Mouse (Mus musculus) neural tube, embryonic 11.5 days (tissue): ENCODE data around the gene Zfp458. TPM values are rescaled to one million over a fixed set of nuclear protein-coding genes. Genes with fewer than 3 reads are reported as not detected.
"Not testable (repeated sequence)": the region's sequence is repeated elsewhere in the genome, so short reads cannot be mapped to it uniquely, and the experiment has no call there.

Source experiments
- ATAC-seq: fragments of 200-750 bp; cut with Nextera tagmentation; 2 replicates; pipeline ENCODE4 v1.8.0; 2017; ENCODE audit warnings: moderate number of reproducible peaks, mild to moderate bottlenecking, moderate TSS enrichment, moderate library complexity; ENCODE audit not compliant: insufficient read depth, low FRiP score, low TSS enrichment
- DNase-seq: peaks from one replicate; pipeline ENCODE4 v3.0.0-alpha.2; 2015; ENCODE audit warnings: low spot score
- H3K27ac ChIP-seq: fragments of 300-500 bp; sonication (generic); 2 replicates; pipeline ENCODE4 v1.5.1; 2014; ENCODE audit warnings: low read depth, mild to moderate bottlenecking, low read length
- H3K27me3 ChIP-seq: fragments of 300-500 bp; sonication (generic); 2 replicates; pipeline ENCODE4 v1.6.1; 2014; ENCODE audit warnings: mild to moderate bottlenecking, low read length, mixed read lengths; ENCODE audit not compliant: control insufficient read depth, insufficient read depth
- H3K36me3 ChIP-seq: fragments of 300-500 bp; sonication (generic); 2 replicates; pipeline ENCODE4 v1.6.1; 2014; ENCODE audit warnings: mild to moderate bottlenecking, low read length, moderate library complexity, mixed read lengths; ENCODE audit not compliant: control insufficient read depth, insufficient read depth
- H3K4me1 ChIP-seq: fragments of 300-500 bp; sonication (generic); 2 replicates; pipeline ENCODE4 v1.6.1; 2014; ENCODE audit warnings: low read length, mixed read lengths; ENCODE audit not compliant: control insufficient read depth, insufficient read depth
- H3K4me2 ChIP-seq: fragments of 300-500 bp; sonication (generic); 2 replicates; pipeline ENCODE4 v1.6.1; 2014; ENCODE audit warnings: low read depth, mild to moderate bottlenecking, moderate library complexity
- H3K4me3 ChIP-seq: fragments of 300-500 bp; sonication (generic); 2 replicates; pipeline ENCODE4 v1.5.1; 2014; ENCODE audit warnings: low read depth, low read length
- H3K9ac ChIP-seq: fragments of 300-500 bp; sonication (generic); 2 replicates; pipeline ENCODE4 v1.6.1; 2014; ENCODE audit warnings: mild to moderate bottlenecking, low read length
- H3K9me3 ChIP-seq: fragments of 300-500 bp; sonication (generic); 2 replicates; pipeline ENCODE4 v1.6.1; 2016; ENCODE audit warnings: low read length; ENCODE audit not compliant: control insufficient read depth
- WGBS: fragments of 180-500 bp; shearing (Covaris S2); extraction: QIAGEN DNeasy Blood & Tissue Kit; methylation state at CpG from one replicate; pipeline ENCODE4 v1.1.7; 2014; 5-methylcytosine and 5-hydroxymethylcytosine counted together
- polyA plus RNA-seq: library from polyadenylated mRNA; unstranded; fragments of >200 nt; fragmentation: Nextera tagmentation; extraction: Ambion mirVana; gene quantifications from 2 replicates; pipeline ENCODE4 v1.2.1, GENCODE M21; 2014

The Zfp458 gene
- 1.9 and 4.0 TPM in 2 replicates for polyA plus RNA-seq

DNA sequence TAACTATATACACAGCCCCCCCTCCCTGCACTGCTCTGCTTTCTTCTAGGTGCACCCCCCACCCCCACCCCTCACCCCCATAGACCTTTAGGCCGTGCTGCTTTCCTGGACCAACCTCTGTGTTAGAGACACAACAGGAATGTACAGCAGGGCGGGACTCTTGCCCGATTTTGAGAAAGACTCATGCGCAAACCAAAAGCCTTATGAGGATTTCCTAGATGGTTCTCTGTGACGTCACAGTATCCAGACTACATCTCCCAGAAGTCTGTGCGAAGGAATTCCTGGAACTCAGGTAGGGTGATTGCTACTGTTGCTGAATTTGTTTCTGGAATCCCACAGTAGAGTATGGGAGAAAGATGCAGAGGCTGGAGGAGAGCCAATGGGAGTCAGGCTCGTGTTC, at the start of gene Zfp458:
Gene Zfp458 (minus strand): TSS at position 153 of the 400 bp plus-strand sequence.
- WGBS: 52% methylated on average over 7 of the region's 7 CpGs
- Histone ChIP-seq H3K27ac (no peak within 1 kb of the TSS), H3K9me3 (no peaks in the 10 kb centered on the region), H3K9ac (no peak within 1 kb of the TSS), H3K27me3 (no peaks in the 10 kb centered on the region), H3K4me3 (no peak within 1 kb of the TSS), H3K4me1 (no peaks in the 10 kb centered on the region), H3K4me2 (no peak within 1 kb of the TSS), H3K36me3 (no peaks in the 10 kb centered on the region)
- DNase-seq (no peak), ATAC-seq (no peak)

DNA sequence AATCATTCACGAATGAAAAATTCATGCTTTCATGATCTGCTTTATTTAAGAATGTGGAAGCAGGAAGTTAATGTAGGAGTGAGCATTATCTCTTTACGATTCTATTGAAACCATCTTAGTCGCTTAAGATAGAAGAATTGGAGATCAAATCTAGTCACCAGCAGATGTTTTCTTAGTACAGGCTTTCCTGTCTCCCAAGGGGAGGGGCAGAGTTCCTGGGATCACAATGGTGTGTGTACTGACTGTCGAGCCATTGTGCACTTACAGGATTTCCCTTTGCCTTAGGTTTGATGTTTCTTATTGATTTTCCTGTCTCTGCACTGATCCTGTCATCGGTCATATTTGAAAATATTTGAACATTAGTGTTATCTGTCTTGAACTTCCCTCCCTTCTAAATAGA, 28.5 kb upstream of the Zfp458 start:
- no peak overlapping the region for H3K9ac ChIP-seq
- no peaks in the 10 kb centered on the region for H3K27me3 ChIP-seq
- no peak overlapping the region for H3K27ac ChIP-seq
- peak; percentile 62 for ATAC-seq
- H3K4me3 ChIP-seq: peak overlapping the region; percentile 76
- no peak for DNase-seq
- no peaks in the 10 kb centered on the region for H3K36me3 ChIP-seq
- no peaks in the 10 kb centered on the region for H3K4me1 ChIP-seq
- H3K4me2 ChIP-seq: peak overlapping the region; percentile 77
- 33% methylated on average over 5 of the region's 5 CpGs for WGBS
- H3K9me3 ChIP-seq: no peaks in the 10 kb centered on the region

DNA sequence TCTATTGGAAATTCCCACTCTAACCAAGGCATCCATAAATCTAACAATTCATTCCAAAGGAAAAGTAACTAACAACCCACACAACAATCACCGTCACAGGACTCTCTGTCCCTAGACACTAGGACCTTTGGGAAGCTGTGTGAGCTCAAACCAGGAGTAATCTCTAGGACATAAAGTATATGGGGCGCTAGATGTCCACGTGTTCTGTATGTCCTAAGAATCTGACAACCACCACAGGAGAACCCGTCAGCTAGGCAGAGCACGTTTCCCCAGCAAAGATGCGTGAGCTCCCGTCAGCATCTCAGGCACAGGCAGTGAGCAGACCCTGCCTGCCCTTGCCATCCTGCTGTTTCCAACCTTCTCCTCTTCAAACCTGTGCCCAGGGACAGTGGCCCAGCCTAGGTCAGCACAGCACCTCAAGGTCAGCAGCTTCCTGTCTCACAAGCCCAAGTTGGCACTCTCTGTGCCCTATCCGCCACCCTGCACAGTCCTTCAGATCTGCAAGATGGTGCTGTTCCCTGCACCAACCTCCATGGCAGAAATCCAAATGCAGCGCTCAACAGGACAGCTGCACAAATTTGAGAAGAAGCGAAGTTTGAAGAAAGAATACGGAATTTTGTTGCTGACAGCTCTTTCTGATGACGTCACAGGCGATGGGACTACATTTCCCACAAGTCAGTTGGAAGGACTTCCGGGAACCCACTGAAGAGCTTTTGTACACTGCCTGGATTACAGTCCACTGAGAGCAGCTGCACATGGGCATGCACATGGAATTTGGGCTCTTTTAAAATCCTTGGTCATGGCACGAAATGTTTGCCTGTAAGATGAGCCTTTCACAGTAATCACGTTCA, 27.8 kb upstream of the Zfp458 start, which contains the start of gene Zfp457:
Gene Zfp457 (minus strand): TSS at position 664 of the 851 bp plus-strand sequence.
- peak within 1 kb of the TSS; percentile 77 for H3K4me2 ChIP-seq
- H3K4me3 ChIP-seq: peak within 1 kb of the TSS; percentile 76
- no peaks in the 10 kb centered on the region for H3K9me3 ChIP-seq
- ATAC-seq (peak; percentile 99), DNase-seq (peak; percentile 86)
- no peaks in the 10 kb centered on the region for H3K4me1 ChIP-seq
- no peak within 1 kb of the TSS for H3K27ac ChIP-seq
- no peaks in the 10 kb centered on the region for H3K36me3 ChIP-seq
- 11% methylated on average over 16 of the region's 16 CpGs for WGBS
- H3K9ac ChIP-seq: peak within 1 kb of the TSS; percentile 72
- H3K27me3 ChIP-seq: no peaks in the 10 kb centered on the region

DNA sequence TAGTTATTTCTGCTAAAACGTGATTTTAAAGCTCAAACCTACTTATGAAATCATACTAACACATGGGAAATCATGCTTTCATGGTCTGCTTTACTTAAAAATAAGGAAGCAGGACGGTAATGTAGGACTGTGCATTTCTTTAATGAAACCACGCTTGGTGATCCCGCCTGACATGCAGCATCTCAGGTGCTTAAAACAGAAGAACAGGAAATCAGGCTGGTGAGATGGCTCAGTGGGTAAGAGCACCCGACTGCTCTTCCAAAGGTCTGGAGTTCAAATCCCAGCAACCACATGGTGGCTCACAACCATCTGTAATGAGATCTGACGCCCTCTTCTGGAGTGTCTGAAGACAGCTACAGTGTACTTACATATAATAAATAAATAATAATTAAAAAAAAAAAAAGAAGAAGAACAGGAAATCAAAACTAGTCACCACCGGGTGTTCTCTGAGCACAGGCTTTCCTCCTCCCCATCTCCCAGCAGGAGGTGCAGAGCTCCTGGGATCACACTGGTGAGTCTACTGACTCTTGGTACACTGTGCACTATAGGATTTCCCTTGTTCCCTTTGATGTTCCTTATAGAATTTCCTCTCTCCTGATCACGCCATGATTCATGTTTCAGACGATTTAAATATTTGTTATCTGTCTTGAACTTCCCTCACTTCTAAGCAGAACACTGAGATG, 8.7 kb downstream of the Zfp458 start:
- not testable (repeated sequence) for H3K4me1 ChIP-seq, H3K9me3 ChIP-seq, H3K36me3 ChIP-seq, H3K27me3 ChIP-seq, H3K27ac ChIP-seq, DNase-seq
- peak overlapping the region; percentile 61 for H3K4me2 ChIP-seq
- peak; percentile 71 for ATAC-seq
- H3K9ac ChIP-seq: peak overlapping the region; percentile 73; the same call in 1 of the 2 replicates
- 63% methylated on average over 8 of the region's 9 CpGs for WGBS
- H3K4me3 ChIP-seq: peak overlapping the region; percentile 65

DNA sequence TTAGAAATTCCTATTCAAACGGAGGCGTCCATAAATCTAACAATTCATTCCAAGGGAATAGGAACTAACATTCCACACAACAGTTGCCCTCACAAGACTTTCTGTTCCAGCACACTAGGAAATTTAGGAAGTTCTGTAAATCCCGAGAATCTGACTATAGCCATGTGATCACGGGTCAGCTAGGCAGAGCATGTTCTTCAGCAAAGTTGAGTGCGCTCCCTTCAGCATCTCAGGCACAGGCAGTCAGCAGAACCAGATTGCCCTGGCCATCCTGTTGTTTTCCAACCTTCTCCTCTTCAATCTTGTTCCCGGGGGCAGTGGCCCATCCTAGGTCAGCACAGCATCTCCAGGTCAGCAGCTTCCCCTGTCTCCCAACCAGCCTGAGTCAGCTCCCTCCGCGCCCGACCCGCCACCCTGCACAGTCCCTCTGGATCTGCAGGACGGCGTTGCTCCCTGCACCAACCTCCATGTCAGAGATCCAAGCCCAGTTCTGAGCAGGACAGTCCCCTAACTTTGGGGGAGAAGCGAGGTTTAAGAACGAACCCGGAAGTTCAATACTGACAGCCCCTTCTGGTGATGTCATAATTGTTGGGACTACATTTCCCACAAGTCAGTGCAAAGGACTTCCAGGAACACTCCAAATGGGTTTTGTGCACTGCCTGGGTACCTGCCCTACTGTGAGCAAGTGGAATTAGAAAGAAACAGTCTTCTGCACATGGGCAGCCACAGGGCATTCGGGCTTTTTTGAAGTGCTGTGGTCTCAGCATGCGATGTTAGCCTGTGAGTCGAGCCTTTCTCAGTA, 9.5 kb downstream of the Zfp458 start:
- Histone ChIP-seq H3K9ac (peak overlapping the region; percentile 73), H3K4me3 (peak overlapping the region; percentile 65), H3K36me3 (no peaks in the 10 kb centered on the region), H3K4me2 (peak overlapping the region; percentile 61), H3K27ac (no peak overlapping the region), H3K27me3 (no peaks in the 10 kb centered on the region), H3K4me1 (no peaks in the 10 kb centered on the region), H3K9me3 (no peaks in the 10 kb centered on the region)
- WGBS: 8% methylated on average over 18 of the region's 18 CpGs
- ATAC-seq (peak; percentile 98), DNase-seq (peak; percentile 60)

DNA sequence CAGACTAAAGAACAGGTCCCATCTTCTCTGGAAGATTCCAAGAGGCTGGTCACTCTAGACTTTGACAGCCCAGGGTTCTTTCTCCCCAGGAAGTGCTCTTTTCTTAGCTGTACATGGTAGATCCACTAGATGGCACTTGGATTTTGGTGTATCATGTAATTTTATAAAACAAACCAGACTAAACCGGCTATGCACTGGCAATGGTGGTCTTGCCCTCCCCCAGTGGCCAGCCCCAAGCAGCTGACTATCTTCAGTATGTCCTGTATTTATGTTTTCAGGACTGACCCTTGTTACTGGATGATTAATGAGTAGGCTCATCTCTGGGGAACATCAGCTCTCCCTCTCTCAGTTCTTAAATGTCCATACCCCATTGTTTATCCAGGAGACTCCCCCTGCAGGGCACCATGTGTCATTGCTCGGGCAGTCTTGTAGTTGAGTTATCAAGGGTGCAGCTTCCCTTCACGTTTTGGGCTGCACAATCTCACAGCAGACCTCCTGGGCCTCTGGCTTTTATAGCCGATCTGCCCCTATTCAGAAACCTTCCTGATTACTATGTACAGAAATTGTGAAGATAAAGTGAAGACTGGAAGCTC, 64.2 kb downstream of the Zfp458 start:
- no peak overlapping the region for H3K9ac ChIP-seq
- H3K27me3 ChIP-seq: no peaks in the 10 kb centered on the region
- ATAC-seq (no peak), DNase-seq (no peak)
- H3K4me1 ChIP-seq: no peaks in the 10 kb centered on the region
- no peak overlapping the region for H3K27ac ChIP-seq
- no peak overlapping the region for H3K4me3 ChIP-seq
- H3K36me3 ChIP-seq: no peaks in the 10 kb centered on the region
- WGBS: 69% methylated on average over 4 of the region's 4 CpGs
- no peak overlapping the region for H3K4me2 ChIP-seq
- no peaks in the 10 kb centered on the region for H3K9me3 ChIP-seq

Other genes with a start within 250 kb of the Zfp458 start
- gene Zfp712, start 217.3 kb downstream of the Zfp458 start, polyA plus RNA-seq: 5.2 and 7.2 TPM in 2 replicates
- 7.5 and 8.2 TPM in 2 replicates for gene Zfp708, start 180.5 kb downstream of the Zfp458 start, polyA plus RNA-seq
- gene Gm28557, start 169.9 kb downstream of the Zfp458 start, polyA plus RNA-seq: 2.0 and 2.5 TPM in 2 replicates
- 0.12 and 0.29 TPM in 2 replicates for gene Rslcan18, start 162.2 kb downstream of the Zfp458 start, polyA plus RNA-seq
- gene Zfp759, start 156.8 kb downstream of the Zfp458 start, polyA plus RNA-seq: 2.2 and 2.4 TPM in 2 replicates
- gene Rsl1, start 105.3 kb downstream of the Zfp458 start, polyA plus RNA-seq: 5.1 and 5.2 TPM in 2 replicates
- gene Zfp455, start 84.0 kb downstream of the Zfp458 start, polyA plus RNA-seq: 1.1 and 2.4 TPM in 2 replicates
- gene Zfp457, start 28.0 kb upstream of the Zfp458 start, polyA plus RNA-seq: 0.19 and 0.58 TPM in 2 replicates
- 1.9 and 2.0 TPM in 2 replicates for gene Zfp595, start 54.1 kb upstream of the Zfp458 start, polyA plus RNA-seq
- gene Gm28044, start 82.1 kb upstream of the Zfp458 start, polyA plus RNA-seq: 0.68 and 1.1 TPM in 2 replicates
- 0.82 and 1.3 TPM in 2 replicates for gene Zfp953, start 82.1 kb upstream of the Zfp458 start, polyA plus RNA-seq
- not detected in 2 replicates for gene Gm28041, start 97.3 kb upstream of the Zfp458 start, polyA plus RNA-seq
- 0.97 and 1.6 TPM in 2 replicates for gene Zfp456, start 97.3 kb upstream of the Zfp458 start, polyA plus RNA-seq
- 2.4 and 3.2 TPM in 2 replicates for gene Zfp429, start 121.4 kb upstream of the Zfp458 start, polyA plus RNA-seq
- gene Zfp459, start 143.0 kb upstream of the Zfp458 start, polyA plus RNA-seq: 0.22 and 1.2 TPM in 2 replicates
- gene Zfp874a, start 173.2 kb upstream of the Zfp458 start, polyA plus RNA-seq: 6.3 and 7.9 TPM in 2 replicates
- gene Zfp874b, start 205.8 kb upstream of the Zfp458 start, polyA plus RNA-seq: 0.81 and 1.6 TPM in 2 replicates
- gene Zfp58, start 222.1 kb upstream of the Zfp458 start, polyA plus RNA-seq: 15.7 and 17.7 TPM in 2 replicates
- gene Gm26965, start 247.7 kb upstream of the Zfp458 start, polyA plus RNA-seq: not detected in 2 replicates
- 34.2 and 34.3 TPM in 2 replicates for gene Zfp87, start 247.7 kb upstream of the Zfp458 start, polyA plus RNA-seq